Mouse (Mus musculus) kidney, postnatal 0 days (tissue): ENCODE measurements around the gene Ppp3ca. TPM values are rescaled to one million over a fixed set of nuclear protein-coding genes. Genes with fewer than 3 reads are reported as not detected.

ENCODE experiments used
- ATAC-seq: fragments of 200-750 bp; cut with Nextera tagmentation; replicated peaks from 2 replicates; pipeline ENCODE4 v1.8.0; 2017; ENCODE audit warnings: low read depth, moderate number of reproducible peaks, moderate TSS enrichment, moderate library complexity; ENCODE audit not compliant: low FRiP score
- DNase-seq: peaks from one replicate; pipeline ENCODE4 v3.0.0-alpha.2; 2016; ENCODE audit warnings: low spot score
- H3K27ac ChIP-seq: fragments of 300-500 bp; sonication (generic); 2 replicates; pipeline ENCODE4 v1.5.1; 2014; ENCODE audit warnings: mild to moderate bottlenecking
- H3K27me3 ChIP-seq: fragments of 300-500 bp; sonication (generic); 2 replicates; pipeline ENCODE4 v1.6.1; 2014; ENCODE audit warnings: low read length, mixed read lengths; ENCODE audit not compliant: insufficient read depth
- H3K36me3 ChIP-seq: fragments of 300-500 bp; sonication (generic); 2 replicates; pipeline ENCODE4 v1.6.1; 2014; ENCODE audit warnings: low read length, mixed read lengths; ENCODE audit not compliant: insufficient read depth
- H3K4me1 ChIP-seq: fragments of 300-500 bp; sonication (generic); replicated peaks from 2 replicates; pipeline ENCODE4 v1.6.1; 2014; ENCODE audit warnings: antibody characterized with exemption, low read length, mixed read lengths; ENCODE audit not compliant: insufficient read depth
- H3K4me2 ChIP-seq: fragments of 300-500 bp; sonication (generic); 2 replicates; pipeline ENCODE4 v1.6.1; 2014; ENCODE audit warnings: mild to moderate bottlenecking, low read length, moderate library complexity, mixed read lengths
- H3K4me3 ChIP-seq: fragments of 300-500 bp; sonication (generic); replicated peaks from 2 replicates; pipeline ENCODE4 v1.5.1; 2014; ENCODE audit warnings: low read depth, low read length
- H3K9ac ChIP-seq: fragments of 300-500 bp; sonication (generic); 2 replicates; pipeline ENCODE4 v1.6.1; 2014; ENCODE audit warnings: low read depth, low read length
- H3K9me3 ChIP-seq: fragments of 300-500 bp; sonication (generic); replicated peaks from 2 replicates; pipeline ENCODE4 v1.6.1; 2016; ENCODE audit warnings: low read length, inconsistent platforms, mixed read lengths
- CTCF ChIP-seq: IDR thresholded peaks from 2 replicates; pipeline ENCODE4 v1.5.1; 2016; ENCODE audit warnings: antibody characterized with exemption, low read depth, mild to moderate bottlenecking, moderate library complexity
- WGBS: fragments of 180-500 bp; shearing (Covaris S2); extraction: QIAGEN DNeasy Blood & Tissue Kit; methylation state at CpG from one replicate; pipeline ENCODE4 v1.1.7; 2014; 5-methylcytosine and 5-hydroxymethylcytosine counted together
- polyA plus RNA-seq: library from polyadenylated mRNA; unstranded; fragments of >200 nt; fragmentation: Nextera tagmentation; extraction: Ambion mirVana; gene quantifications from 2 replicates; pipeline ENCODE4 v1.2.1, GENCODE M21; 2015

The Ppp3ca gene
- polyA plus RNA-seq, 1 experiment from 2014 or later, result 66.1 TPM

DNA sequence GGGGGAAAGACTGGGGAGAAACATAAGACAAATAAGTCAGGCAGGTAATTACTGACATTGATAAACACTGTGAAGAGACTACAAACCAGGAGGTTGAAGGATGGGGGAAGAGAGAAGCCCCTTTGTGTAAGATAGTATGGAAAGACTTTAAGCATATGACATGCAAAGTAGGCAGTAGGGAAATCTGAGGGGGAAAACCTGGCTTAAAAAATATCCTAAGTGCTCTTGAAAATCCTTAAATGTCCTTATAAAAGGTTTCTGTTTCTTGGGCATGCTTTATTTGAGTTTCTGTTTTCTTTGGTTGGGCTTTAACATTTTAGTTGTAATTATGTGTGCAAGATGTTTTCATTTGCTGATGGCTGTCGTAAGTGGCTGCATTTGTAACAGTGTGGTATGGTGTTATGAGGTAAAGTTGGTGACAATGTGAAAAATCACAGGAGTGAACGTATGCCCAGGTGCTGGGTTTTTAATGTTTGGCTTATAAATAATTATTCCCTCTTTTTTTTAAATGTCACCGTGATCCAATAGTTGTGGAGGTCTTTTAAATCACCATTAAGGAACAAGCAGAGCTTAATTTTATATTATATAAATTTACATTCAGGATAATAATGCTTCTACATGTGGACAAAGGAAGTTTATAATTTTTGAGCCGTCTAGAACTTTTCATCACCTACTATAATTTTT is 195.4 kb downstream of the Ppp3ca start:
- H3K4me2 ChIP-seq, result no peak overlapping the region
- no peaks in the 10 kb centered on the region for H3K27me3 ChIP-seq
- H3K4me1 ChIP-seq, result no peaks in the 10 kb centered on the region
- H3K27ac ChIP-seq, result no peak overlapping the region
- no peaks in the 10 kb centered on the region for H3K9me3 ChIP-seq
- H3K36me3 ChIP-seq, result no peaks in the 10 kb centered on the region
- 80% methylated on average over 4 of the region's 4 CpGs for WGBS
- no peak for ATAC-seq
- DNase-seq, result no peak
- no peak for TF ChIP-seq CTCF
- H3K9ac ChIP-seq, result no peak overlapping the region
- no peak overlapping the region for H3K4me3 ChIP-seq

- no peak overlapping the region for H3K4me2 ChIP-seq
- no peaks in the 10 kb centered on the region for H3K27me3 ChIP-seq
- no peak overlapping the region for H3K9ac ChIP-seq
- WGBS, result 97% methylated on average over 3 of the region's 3 CpGs
- no peak overlapping the region for H3K27ac ChIP-seq
- DNase-seq, result no peak
- H3K4me3 ChIP-seq, result no peak overlapping the region
- no peaks in the 10 kb centered on the region for H3K36me3 ChIP-seq
- H3K9me3 ChIP-seq, result no peaks in the 10 kb centered on the region
- 0 out of 2 replicates have a peak, but pooled peaks cover under 1% of the 10 kb centered on the region for H3K4me1 ChIP-seq
- ATAC-seq, result no peak
- no peak for TF ChIP-seq CTCF
Observed at GRCm38 (mm10) chr3:136866095-136866494, 196.2 kb downstream of the Ppp3ca start.

DNA sequence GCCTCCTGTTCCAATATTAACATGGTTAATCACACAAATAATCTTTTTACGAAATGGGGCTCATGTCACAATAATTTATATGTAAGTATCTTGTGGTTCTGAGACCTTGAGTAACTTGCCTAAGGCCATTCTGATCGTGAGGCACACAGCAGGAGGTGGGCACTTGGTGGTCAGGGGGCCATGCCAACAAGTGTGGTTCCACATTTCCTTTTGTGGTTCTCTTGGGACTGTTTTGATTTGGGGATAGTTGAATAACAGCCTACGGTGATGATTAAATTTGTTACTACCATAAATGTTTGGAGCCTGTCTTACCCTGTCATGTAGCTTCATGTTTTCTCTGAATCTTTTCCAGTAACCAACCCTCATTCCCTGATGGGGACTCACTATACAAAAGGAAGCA is 196.6 kb downstream of the Ppp3ca start:
- Histone ChIP-seq H3K36me3 (no peaks in the 10 kb centered on the region), H3K27me3 (no peaks in the 10 kb centered on the region), H3K9ac (no peak overlapping the region), H3K9me3 (no peaks in the 10 kb centered on the region), H3K4me2 (no peak overlapping the region), H3K27ac (no peak overlapping the region), H3K4me1 (peaks cover 5% of the 10 kb centered on the region; the same call in 1 of the 2 replicates), H3K4me3 (no peak overlapping the region)
- WGBS, result 80% methylated on average over 3 of the region's 3 CpGs
- TF ChIP-seq CTCF, result no peak
- DNase-seq (no peak), ATAC-seq (no peak)

DNA sequence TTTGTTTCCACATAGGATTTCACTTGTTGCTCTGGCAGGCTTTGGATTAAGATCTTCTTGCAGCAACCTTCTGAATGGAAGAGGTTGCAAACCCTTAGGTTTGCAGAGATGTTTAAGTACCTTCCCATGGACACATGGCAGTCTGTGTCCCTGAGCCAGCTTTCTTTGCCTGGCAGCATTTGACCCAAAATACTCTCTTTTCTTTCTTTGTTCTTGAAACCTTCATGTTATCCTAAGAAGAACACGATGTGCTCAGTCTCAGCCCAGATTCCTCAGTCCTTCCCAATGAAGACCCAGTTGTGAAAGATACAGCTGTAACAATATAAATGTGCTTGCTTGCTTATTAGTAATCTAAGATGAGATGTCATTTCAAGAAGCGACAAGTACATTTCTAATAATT is 197.4 kb downstream of the Ppp3ca start:
- Histone ChIP-seq H3K4me2 (no peak overlapping the region), H3K36me3 (no peaks in the 10 kb centered on the region), H3K27me3 (no peaks in the 10 kb centered on the region), H3K9ac (no peak overlapping the region), H3K4me1 (peaks cover 12% of the 10 kb centered on the region), H3K4me3 (no peak overlapping the region), H3K27ac (no peak overlapping the region), H3K9me3 (no peaks in the 10 kb centered on the region)
- no peak for ATAC-seq
- no peak for DNase-seq
- 95% methylated on average over 2 of the region's 2 CpGs for WGBS
- TF ChIP-seq CTCF, result no peak

DNA sequence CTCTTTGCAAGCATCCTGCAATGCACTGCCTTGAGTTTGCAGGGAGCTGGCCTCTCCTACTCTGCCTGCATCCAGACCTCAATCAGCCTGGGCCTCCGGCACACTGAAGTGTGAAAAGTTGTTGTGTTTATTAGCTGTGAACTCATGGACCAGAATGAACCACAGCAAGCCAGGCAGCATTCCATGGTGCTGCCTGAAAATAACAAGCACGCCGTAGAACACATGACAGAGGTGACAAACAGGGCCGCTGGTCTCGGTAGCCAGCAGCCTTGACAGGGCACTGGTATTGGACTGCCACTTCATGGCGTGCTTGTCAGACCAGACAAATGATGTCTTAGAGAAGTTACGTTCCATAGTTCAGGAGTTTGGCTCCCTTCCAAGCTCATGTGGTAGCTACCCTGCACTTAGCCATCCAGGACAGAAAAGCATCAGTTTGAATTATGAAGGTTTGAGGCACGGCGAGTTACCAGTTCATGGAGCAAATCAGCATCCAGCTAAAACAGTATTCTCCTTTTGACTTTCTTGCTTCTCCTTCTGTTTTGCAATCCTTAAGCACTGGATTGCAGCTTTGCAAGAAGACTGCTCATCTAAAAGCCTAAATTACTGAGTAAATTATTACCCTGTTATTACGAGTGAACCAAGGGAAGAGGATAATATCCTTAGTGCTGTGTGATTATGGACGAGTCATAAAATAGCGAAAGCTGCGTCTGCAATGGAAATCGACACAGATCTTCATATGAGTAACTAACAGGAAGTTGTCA is 202.0 kb downstream of the Ppp3ca start:
- Histone ChIP-seq H3K4me3 (no peak overlapping the region), H3K36me3 (0 out of 2 replicates have a peak, but pooled peaks cover 3% of the 10 kb centered on the region), H3K9me3 (no peaks in the 10 kb centered on the region), H3K27me3 (no peaks in the 10 kb centered on the region), H3K4me2 (no peak overlapping the region), H3K27ac (0 out of 2 replicates have a peak overlapping the region, but pooled peaks have one; percentile 4), H3K9ac (no peak overlapping the region), H3K4me1 (peaks cover 13% of the 10 kb centered on the region)
- DNase-seq (peak; percentile 26), ATAC-seq (peak; percentile 61)
- WGBS, result 30% methylated on average over 14 of the region's 14 CpGs
- TF ChIP-seq CTCF, result no peak

GRCm38 (mm10) chr3:136872533-136873095 is 202.7 kb downstream of the Ppp3ca start:
- Histone ChIP-seq H3K9me3 (no peaks in the 10 kb centered on the region), H3K27ac (no peak overlapping the region), H3K27me3 (no peaks in the 10 kb centered on the region), H3K9ac (no peak overlapping the region), H3K4me2 (no peak overlapping the region), H3K36me3 (0 out of 2 replicates have a peak, but pooled peaks cover 3% of the 10 kb centered on the region), H3K4me3 (no peak overlapping the region), H3K4me1 (peaks cover 13% of the 10 kb centered on the region)
- TF ChIP-seq CTCF, result no peak
- no peak for ATAC-seq
- no peak for DNase-seq
- WGBS, result 60% methylated on average over 8 of the region's 8 CpGs
